Mouse (Mus musculus) ZHBTc4 (cell line): ENCODE data around the gene Ano6.
A peak's percentile ranks its signal among the peaks of the same experiment; 100 is the strongest.

ENCODE experiments used
- DNase-seq: peaks from one replicate; pipeline ENCODE4 v3.0.0-alpha.2; 2011; ENCODE audit warnings: low read depth, low spot score

Ano6 gene

DNA sequence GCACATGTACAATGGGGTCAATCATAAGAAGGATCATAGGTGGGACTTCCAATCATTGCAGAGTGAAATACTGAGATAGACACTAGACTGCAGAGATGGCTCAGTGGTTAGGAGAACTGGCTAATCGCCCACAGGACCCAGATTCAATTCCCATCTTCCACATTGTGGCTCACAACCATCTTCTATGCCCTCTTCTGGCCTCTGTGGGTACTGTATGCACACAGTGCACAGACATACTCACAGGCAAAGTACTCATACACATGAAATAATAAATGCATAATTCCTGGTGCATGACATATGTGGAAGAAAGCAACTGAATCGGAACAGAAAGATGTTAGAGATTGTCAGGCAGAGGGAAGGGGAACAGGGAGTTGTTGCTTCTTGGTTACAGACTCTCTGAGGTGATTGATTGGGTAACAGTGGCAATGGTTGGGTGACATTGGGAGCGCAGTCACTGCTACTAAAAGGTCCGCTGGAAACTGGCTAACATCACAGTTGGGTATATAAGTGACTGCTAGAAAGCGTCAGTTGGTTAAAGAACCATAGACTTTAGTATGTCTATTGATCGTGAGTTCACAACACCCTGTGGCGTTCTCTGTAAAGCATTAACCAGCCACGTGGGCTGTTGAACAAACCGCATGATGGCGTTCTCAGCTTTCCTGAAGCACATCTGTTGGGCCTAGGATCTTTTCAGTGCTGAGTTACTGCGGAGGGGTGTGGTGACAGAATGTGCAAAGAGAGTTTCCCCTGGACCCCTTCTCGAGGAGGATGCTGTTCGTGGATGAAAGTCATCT, 64.6 kb downstream of the Ano6 start:
- peak; percentile 49 for DNase-seq

DNA sequence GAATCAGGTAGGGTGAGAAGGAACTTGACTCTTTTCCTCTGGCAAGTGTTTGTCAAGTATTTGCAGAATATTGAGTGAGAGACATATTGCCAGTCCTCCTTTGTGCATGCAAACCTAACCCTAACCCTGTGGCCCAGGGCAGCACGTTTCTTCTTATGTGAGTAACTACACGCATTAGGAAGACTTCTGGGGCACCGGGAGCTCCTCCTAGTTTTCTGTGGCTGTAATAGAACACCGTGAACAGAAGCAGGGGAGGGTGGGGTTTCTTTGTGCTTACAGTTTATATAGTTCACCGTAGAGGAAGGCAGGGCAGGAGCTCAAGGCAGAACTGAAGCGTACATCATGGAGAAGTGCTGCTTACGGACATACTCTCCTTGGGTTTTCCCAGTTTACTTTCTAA, 65.3 kb downstream of the Ano6 start:
- DNase-seq, result peak; percentile 48

DNA sequence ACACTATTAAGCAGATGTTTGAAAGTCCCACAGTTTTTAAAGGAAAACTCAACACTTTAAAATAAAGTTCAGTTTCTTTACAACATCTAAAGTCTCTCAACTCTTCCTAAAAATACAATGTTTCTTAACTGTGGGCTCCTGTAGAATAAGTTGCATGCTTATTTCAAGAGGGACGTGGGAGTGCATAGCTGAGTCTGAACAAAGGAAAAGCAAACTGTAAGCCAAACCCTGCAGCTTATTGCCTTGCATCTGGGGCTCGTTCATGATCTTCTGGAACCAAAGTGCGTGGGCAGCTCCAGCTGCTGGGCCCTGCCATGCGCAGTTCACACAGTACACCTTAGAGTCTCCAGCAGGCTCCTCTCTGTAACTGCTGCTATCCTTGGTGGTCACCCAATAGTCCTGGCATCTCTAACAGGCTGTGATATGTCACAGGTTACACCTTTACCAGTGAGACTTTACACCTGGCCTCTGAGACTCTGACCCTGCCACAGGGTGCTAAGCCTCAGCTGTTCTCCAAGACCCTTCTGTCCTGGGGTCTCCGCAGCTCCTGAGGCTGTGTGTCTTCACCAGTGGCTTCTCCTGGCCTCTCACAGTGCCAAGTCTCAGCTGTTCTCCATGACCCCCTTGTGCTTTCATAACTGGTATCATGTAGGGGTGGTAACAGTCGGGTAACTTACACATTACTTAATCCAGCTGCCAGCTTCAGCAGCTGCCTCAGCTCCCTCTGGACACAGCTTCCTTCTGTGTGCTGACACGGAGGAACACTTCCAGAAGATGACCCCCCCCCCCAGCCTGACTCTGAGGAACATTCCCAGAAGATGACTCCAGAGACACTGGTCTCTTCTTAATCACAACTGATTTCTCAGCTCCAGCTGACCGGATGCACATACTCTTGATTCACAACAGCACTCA, 66.3 kb downstream of the Ano6 start:
- no peak for DNase-seq

DNA sequence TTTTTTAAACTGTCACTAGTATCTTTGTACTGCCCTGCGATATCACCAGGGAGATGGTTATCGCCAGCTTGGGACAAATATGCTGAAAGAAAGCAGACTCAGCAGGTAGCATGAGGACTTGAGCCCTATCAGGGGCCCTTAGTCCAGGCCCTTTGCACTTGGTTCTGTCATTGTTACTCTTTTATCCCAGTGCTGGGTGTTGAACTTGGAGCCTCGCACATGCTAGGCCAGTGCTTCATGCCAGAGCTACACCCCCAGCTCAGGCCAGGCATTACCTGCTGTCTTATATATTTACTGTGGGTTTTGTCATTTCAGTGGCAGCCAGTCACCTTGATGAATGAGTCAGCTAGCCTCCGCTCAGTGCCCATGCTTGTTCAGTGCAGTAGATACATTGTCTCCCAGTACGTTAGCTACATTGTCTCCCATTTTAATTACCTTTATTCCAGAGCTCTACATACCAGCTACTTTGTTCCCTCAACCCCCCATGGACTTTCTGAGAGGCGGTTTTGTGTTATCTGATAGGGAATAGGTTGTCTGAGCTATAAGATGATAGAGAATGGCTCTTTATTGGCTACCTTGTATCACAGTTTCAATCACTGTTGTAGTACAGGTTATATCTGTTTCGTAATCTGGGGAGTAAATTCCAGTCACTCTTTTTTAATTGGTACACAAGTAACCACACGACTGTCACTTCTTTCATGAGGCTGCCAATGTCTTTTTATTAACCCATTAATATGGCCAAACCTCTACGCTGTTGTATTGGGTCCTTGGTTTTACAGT, 68.4 kb downstream of the Ano6 start:
- no peak for DNase-seq

DNA sequence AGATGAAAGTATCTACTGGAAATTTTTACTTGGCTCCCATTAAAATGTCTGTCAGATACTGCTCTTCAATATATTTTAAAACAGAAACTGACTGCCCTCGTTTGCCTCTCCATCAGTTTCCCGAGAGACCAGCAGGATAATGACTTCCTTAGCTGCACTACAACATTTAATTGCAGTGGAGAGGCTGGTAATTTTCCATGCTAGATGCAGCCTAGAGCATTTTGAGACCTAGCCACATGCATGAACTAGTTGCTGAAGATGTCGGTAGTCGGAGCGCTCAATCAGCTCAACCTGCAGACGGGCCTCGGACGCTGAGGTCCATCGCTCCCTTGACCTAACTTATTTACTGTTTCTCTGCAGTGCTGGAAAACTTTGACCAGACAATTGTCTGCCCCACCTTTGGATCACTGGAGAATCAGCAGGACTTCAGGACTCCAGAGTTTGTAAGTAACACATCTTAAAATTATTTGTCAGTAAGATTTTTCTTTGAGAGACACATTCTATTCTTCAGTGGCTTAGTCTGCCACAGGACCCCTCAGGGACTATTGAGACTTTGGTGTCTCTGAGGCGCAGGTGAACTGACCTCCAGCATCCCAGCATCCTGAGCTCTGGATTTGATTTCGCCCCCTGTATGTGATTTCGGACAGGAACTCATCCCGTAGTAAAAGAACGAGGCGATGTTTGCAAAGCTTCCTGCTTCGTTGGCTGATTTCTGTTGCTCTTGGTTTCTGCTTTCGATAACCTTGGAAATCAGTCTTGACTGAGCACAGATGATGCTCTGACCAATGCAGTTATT, 73.4 kb downstream of the Ano6 start:
- no peak for DNase-seq

DNA sequence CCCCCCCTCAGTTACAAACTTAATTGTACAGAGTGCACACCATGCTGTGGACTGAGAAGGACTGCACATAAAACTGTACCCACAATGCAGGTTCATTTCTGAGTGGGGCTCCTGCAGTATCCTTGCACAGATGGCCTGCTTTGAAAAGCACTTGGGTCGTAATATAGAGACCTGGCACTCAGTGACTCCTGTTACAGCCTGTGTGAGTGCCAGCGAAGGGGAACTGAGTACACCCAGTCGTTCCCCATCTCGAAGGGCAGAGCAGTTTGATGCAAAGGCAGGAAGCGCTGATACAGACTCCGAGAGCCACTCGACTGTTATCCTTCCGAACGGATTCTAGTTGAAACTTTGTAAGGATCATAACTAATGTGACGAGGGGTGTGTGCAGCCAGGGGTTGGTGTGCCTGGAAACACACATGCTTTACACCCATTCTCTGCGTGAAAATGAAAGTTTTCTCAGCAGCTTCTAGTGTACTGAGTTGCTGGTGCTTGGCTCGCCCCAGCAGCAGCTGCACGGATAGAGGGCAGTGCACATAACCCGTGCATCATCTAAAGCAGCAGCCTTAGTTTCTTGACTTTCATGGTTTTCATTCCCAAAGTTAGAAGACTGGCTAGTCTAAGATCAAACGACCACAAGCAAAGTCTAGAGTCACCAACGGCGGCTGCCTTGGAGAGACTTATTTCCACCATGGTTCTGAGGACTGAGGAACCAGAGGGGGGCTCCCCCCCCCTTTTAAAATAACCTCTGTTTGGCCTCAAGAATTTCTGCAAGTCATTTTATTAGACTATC, 74.9 kb downstream of the Ano6 start:
- no peak for DNase-seq

DNA sequence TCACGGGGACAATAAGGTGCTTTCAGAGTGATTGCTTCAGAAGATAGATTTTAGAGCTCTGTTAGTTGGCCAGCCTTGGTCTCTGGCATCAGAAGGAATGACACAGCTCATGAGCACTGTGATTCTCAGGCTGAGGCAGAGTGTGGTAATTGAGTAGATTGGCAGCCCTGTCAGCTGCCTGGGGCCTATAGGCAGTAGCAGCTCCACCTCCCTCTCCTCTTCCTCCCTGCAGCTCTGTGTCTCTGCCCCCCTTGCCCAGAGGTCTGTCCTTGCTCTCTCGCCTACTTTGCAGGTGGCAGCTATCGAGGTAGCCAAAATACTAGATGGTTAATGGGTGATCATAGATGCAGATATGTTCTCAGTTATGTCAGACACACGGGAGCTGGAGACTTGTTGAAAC, 77.5 kb downstream of the Ano6 start:
- DNase-seq, result no peak

DNA sequence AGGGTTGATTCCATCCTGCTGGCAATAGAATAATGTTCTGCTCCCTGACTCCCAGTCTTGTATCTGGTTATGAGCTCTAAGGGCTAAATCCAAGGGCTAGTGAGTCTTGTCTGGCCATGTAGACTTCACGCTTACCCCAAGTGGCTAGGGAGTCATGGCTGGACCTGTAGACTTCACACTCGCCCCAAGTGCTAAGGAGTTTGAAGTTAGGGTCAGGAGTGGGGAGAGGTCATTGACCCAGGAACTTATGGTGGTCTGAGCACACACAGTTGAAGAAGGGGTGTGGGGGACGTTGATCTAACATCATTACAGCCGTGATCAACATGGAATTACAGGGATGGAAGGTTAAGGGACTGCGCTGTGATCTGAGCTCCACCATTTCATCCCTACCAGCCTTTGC, 79.0 kb downstream of the Ano6 start:
- no peak for DNase-seq

DNA sequence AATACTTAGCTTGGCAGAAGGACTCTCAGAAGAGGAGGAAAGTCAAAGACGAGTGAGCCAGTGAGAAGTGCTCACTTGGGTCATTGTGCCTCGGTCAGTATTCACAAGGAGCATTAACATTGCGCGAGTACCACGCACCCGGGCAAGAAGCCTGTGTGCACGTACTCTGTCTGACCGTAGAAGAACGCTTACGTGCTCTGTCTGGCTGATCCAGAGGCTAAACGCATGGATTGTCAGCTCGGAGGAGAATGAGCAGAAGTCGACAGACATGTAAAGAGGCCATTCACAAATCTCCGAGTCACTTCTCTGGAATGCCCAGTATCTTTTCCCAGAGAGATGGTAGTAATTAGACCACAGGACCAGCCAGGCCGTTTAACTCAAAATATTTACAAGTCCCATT, 81.0 kb downstream of the Ano6 start:
- DNase-seq, result no peak

DNA sequence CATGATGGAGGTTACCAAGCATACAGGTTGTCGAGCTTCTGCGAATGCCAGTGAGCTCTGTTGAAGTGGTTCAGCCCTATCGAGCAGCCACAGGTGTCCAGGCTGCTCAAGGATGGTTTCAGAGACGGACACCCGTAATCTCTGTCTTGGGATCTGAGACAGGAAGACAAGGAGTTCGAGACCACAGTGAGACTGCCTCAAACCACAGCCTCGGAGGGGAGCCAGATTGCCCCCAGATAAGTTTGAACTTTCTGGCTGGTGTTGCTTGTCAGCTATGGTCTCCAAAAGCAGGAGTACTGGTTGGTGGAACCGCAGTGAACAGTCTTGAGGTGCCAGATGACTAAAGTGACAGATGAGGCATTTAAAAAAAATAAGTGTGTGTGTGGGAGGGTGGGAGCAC, 81.8 kb downstream of the Ano6 start:
- DNase-seq, result no peak

DNA sequence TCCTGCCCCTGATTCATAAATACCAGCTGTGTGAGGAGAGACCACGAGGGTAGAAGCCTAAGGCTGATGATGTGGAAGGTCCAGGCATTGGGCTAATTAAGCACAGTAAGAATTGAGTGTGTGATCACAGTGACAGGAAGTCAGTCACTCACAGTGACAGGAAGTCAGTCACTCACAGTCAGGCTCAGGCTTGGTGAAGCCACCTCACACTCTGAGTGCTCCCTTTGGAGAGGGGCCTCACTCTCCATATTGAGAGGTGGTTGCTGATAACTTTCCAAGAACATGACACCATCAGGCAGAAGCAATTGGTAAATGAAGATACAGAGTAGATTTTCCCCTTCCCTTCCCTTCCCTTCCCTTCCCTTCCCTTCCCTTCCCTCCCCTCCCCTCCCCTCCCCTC, 82.6 kb downstream of the Ano6 start:
- no peak for DNase-seq

DNA sequence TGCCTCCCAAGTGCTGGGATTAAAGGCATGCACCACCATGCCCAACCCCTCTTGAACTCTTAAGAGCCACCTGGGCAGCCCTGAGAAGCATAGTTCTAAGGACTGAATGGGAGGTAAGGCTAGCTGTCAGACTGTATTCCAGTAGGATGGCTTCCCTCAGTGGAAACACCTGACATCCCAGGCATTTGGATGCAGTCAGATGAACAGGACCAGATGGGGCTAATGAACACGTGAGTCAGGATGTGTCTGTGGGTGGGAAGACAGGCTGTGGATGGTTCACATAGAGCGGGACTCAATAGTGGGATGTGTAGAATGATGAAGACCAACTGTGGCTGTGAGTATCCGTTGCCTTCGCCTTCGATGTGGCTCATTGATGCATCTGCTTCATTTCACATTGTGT, 83.6 kb downstream of the Ano6 start:
- DNase-seq, result no peak

DNA sequence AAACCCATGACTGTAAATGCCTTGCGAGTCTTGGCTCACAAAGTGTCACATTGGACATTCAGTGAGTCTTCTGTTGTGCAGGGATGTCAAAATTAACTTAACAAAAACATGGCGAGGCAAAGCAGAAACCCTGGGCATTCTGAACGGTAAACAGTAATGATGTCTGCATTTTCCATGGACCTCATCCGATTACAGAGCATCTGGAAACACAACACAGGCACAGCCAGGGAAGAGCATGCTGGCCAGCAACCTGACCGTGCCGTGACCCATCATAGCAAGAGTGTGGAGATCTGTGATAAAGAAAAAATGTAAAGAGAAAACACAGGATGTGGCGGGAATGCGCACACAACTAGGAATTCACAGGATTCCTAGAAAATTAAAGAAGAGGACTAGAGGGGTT, 84.1 kb downstream of the Ano6 start:
- DNase-seq, result no peak

DNA sequence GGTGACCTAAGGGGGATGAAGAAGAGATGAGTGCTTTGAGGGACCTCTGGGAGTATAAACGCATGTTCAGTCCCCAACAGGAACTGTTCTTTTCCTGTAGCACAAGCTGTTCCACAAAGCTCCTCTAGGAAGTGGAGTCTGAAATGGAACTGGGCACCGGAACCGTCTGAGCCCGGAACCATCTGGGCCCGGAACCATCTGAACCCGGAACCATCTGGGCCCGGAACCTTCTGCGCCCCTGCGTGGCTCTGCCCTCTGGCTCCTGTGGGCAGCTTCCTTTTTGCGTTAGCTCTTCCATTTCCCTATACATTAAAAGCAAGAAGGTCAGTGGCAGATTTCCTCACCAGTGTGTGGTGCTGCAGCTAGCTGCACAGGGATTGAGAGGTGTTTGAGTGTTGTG, 85.3 kb downstream of the Ano6 start:
- no peak for DNase-seq

DNA sequence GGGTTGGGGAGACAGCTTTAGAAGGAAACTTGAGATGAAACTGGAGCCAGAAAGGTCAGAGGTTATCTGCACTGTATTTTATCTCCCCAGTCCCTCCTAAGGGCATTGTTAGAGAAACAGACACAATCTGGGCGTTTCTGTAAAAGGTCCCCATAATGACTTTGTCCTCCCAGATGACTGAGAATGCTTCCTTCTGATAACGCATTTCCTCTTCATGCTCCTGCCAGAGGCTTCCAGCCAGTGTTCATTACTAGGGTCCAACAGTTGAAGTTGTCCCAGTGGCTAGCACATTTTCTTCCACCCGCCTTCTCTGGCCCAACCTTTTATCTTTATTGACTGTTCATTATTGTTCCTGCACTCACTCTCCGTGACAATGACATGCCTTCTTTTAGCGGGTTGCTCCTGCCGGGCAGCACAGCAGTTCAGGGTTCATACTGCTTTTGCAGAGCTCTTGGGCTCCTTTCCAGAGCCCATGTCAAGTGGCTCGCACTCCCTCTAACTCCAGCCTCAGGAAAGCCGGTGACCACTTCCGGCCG, 90.0 kb downstream of the Ano6 start:
- DNase-seq, result peak; percentile 19

DNA sequence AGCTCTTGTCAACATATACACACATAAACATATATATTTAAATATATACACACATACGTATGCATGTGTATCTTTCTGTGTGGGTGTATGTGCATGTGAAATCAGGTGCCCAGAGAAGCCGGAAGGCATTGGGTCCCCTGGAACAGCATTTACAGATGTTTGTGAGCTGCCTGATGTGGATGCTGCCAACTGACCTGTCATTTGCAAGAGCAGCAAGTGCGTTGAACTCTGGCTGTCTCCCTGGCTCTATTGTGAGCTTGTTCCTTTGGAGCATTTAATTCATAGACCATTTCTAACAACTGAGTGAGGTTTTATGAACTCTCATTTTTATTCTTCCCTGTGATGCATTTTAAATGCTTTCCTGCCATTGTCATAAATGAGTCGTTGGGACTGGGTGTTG, 91.8 kb downstream of the Ano6 start:
- no peak for DNase-seq

DNA sequence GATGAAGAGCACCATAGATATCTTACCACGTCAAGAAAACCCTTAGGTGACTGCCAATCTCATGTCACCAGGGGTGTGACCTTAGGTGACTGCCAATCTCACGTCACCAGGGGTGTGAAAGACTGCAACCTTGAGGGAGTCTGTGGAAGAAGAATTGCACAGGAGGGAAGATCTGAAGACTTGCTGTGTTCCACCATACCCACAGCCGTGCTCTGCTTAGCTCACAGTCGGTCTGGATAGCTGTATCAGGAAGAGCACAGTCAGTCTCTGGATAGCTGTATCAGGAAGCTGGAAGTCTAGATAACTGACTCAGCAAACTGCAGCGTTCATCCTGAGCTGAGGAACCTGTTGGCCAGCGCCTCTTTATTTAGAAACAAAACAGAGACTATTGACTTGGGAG, 92.9 kb downstream of the Ano6 start:
- DNase-seq, result no peak

DNA sequence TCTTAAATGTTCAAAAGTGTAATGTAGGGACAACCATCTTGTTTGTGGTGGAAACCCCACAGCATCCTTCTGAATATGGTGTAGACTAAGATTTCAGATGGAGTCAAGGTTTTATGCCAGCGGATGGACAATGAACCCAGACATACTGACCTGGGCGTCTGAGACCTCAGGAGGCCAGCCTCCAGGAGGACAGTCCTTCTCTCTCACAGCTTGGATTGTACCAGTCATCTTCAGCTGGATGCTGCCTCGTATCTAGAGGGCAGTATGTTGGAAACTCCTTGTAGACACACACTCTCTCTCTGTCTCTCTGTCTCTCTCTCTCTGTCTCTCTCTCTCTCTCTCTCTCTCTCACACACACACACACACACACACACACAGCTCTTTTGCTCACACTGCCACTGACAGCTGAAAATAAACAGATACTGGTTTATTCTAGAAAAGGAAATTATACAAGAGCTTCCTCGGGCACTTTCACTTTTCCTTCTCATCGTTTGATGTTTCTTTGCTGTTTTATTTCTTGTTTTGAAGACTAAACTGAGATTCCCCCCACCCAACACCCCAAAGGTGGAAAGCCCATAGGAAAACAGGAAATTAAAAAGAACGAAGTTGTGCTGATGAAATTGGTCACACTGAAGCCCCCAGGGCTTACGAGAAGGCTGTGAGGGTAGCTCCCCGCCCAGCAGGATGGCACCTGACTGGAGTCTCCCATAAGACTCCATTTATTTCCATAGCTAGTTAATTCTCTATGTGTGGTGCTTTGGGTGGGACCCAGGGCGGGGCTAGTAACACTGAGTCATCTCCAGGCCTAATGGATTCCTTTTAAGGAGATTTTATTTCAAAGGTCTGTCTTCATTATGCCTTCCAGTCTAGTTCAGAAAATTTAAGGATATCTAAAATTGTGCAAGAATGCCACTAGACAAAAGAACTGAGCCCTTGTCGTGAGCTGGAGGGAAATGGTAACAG, 94.3 kb downstream of the Ano6 start:
- no peak for DNase-seq
